8 mouse cellular contexts compared by ENCODE assay signal in genomic region chr13:32337735-32338512, GRCm38 (mm10). TPM values are rescaled to one million over a fixed set of nuclear protein-coding genes. Genes with fewer than 3 reads are reported as not detected.
DNase-seq lines count a peak whose midpoint lies in the region; ATAC-seq and TF ChIP-seq lines count a peak whose summit lies in the region.

No protein-coding gene starts in this region.

- no peaks in the 10 kb centered on the region for H3K27me3 ChIP-seq in spleen, adult 2 months (ENCODE audit: control insufficient read depth, insufficient read depth, low read length)
- no peaks in the 10 kb centered on the region for H3K27me3 ChIP-seq in hindbrain, postnatal 0 days (ENCODE audit: insufficient read depth, low read length)
- no peaks in the 10 kb centered on the region for H3K27me3 ChIP-seq in midbrain, postnatal 0 days (ENCODE audit: insufficient read depth, low read length)

- WGBS in spleen, adult 2 months, result 7% methylated on average over 32 of the region's 32 CpGs
- 7% methylated on average over 27 of the region's 32 CpGs for WGBS in hindbrain, postnatal 0 days
- 4% methylated on average over 32 of the region's 32 CpGs for WGBS in midbrain, postnatal 0 days

- TF ChIP-seq CTCF in spleen, adult 2 months (IDR thresholded peaks at IDR 0.05; ENCODE audit: extremely low read depth, insufficient read depth, insufficient read length, insufficient replicate concordance), result no peak
- TF ChIP-seq CTCF in hindbrain, postnatal 0 days (IDR thresholded peaks at IDR 0.05; ENCODE audit: low read depth), result no peak
- TF ChIP-seq CTCF in midbrain, postnatal 0 days (IDR thresholded peaks at IDR 0.05), result no peak

- DNase-seq in cerebellum, adult 18-20 months, result no peak
- DNase-seq in spleen, adult 2 months (ENCODE audit: low read depth in 1 of 2, low spot score in 2 of 2), result no peak
- no peak for DNase-seq in spleen, adult 12 weeks (ENCODE audit: low spot score)
- DNase-seq in hindbrain, postnatal 0 days (ENCODE audit: low spot score), result no peak
- peak; percentile 12 for DNase-seq in midbrain, postnatal 0 days (ENCODE audit: low spot score)
- no peak for DNase-seq in cerebellum, adult 11-12 months
- DNase-seq in spleen, postnatal 10 days (ENCODE audit: low spot score in 2 of 2), result no peak

- no peak for TF ChIP-seq POLR2A in spleen, adult 2 months (IDR thresholded peaks at IDR 0.05; ENCODE audit: low read depth, low read length)

- H3K9ac ChIP-seq in hindbrain, postnatal 0 days (replicated peaks; ENCODE audit: low read length), result peak overlapping the region; percentile 85
- H3K9ac ChIP-seq in midbrain, postnatal 0 days (replicated peaks; ENCODE audit: low read length, poor library complexity, severe bottlenecking), result peak overlapping the region; percentile 85

- peaks cover 5% of the 10 kb centered on the region for H3K4me1 ChIP-seq in spleen, adult 2 months (ENCODE audit: control insufficient read depth, insufficient read depth, insufficient read length)
- no peaks in the 10 kb centered on the region for H3K4me1 ChIP-seq in hindbrain, postnatal 0 days (ENCODE audit: insufficient read depth, low read length)
- no peaks in the 10 kb centered on the region for H3K4me1 ChIP-seq in midbrain, postnatal 0 days (ENCODE audit: insufficient read depth, low read length)

- ATAC-seq in cerebellum, adult (ENCODE audit: insufficient number of reproducible peaks, low FRiP score, low TSS enrichment), result peak; percentile 1; the same call in 1 of the 2 replicates
- no peak for ATAC-seq in hindbrain, postnatal 0 days
- ATAC-seq in midbrain, postnatal 0 days (ENCODE audit: low FRiP score), result peak; percentile 77

- no peaks in the 10 kb centered on the region for H3K36me3 ChIP-seq in spleen, adult 2 months (ENCODE audit: control insufficient read depth, insufficient read depth, low read length)
- no peaks in the 10 kb centered on the region for H3K36me3 ChIP-seq in hindbrain, postnatal 0 days (ENCODE audit: insufficient read depth, low read length)
- no peaks in the 10 kb centered on the region for H3K36me3 ChIP-seq in midbrain, postnatal 0 days (ENCODE audit: insufficient read depth, low read length)

- H3K4me3 ChIP-seq in spleen, adult 2 months (ENCODE audit: extremely low read depth, insufficient read depth, insufficient read length), result peak overlapping the region; percentile 82
- H3K4me3 ChIP-seq in hindbrain, postnatal 0 days (ENCODE audit: low read length), result peak overlapping the region; percentile 96
- peak overlapping the region; percentile 87 for H3K4me3 ChIP-seq in midbrain, postnatal 0 days (ENCODE audit: low read depth, low read length)

- H3K9me3 ChIP-seq in hindbrain, postnatal 0 days (ENCODE audit: low read length), result 0 out of 2 replicates have a peak, but pooled peaks cover under 1% of the 10 kb centered on the region
- no peaks in the 10 kb centered on the region for H3K9me3 ChIP-seq in midbrain, postnatal 0 days (ENCODE audit: low read length)

- H3K27ac ChIP-seq in spleen, adult 2 months (ENCODE audit: insufficient read depth, low read length), result no peak overlapping the region
- H3K27ac ChIP-seq in hindbrain, postnatal 0 days, result peak overlapping the region; percentile 71
- peak overlapping the region; percentile 77 for H3K27ac ChIP-seq in midbrain, postnatal 0 days (ENCODE audit: low read depth, low read length)

- peak overlapping the region; percentile 88 for H3K4me2 ChIP-seq in hindbrain, postnatal 0 days (ENCODE audit: low read depth, low read length)
- H3K4me2 ChIP-seq in midbrain, postnatal 0 days (ENCODE audit: low read depth, low read length, poor library complexity, severe bottlenecking), result peak overlapping the region; percentile 91

RNA-seq across cellular contexts. Expression of gene Gmds, which starts 0.6 kb away (rescaled TPM):
- polyA plus RNA-seq in spleen, adult 2 months (2012; rRNA removed), result 7.9 and 21.7 TPM in 2 replicates
- 13.7 and 22.2 TPM in 2 replicates for total RNA-seq in hindbrain, postnatal 0 days (2014; rRNA removed)
- 31.9 and 32.0 TPM in 2 replicates for polyA plus RNA-seq in hindbrain, postnatal 0 days (2015; fragmentation: Nextera tagmentation; extraction: Ambion mirVana)
- total RNA-seq in midbrain, postnatal 0 days (2014; rRNA removed), result 8.7 and 9.1 TPM in 2 replicates
- 28.6 and 29.0 TPM in 2 replicates for polyA plus RNA-seq in midbrain, postnatal 0 days (2015; fragmentation: Nextera tagmentation; extraction: Ambion mirVana)
